Mouse (Mus musculus) heart, embryonic 15.5 days (tissue): ENCODE results near the gene Taf6l. TPM values are rescaled to one million over a fixed set of nuclear protein-coding genes. Genes with fewer than 3 reads are reported as not detected.
"Not testable (repeated sequence)": the region's sequence is repeated elsewhere in the genome, so short reads cannot be mapped to it uniquely, and the experiment has no call there.

Experiments used
- ATAC-seq: fragments of 200-750 bp; cut with Nextera tagmentation; replicated peaks from 2 replicates; pipeline ENCODE4 v1.8.0; 2017; ENCODE audit warnings: low read depth, moderate TSS enrichment; ENCODE audit not compliant: insufficient number of reproducible peaks, insufficient read depth, low FRiP score
- H3K27ac ChIP-seq: fragments of 300-500 bp; sonication (generic); 2 replicates; pipeline ENCODE4 v1.5.1; 2015; ENCODE audit warnings: mild to moderate bottlenecking, inconsistent platforms
- H3K27me3 ChIP-seq: fragments of 300-500 bp; sonication (generic); 2 replicates; pipeline ENCODE4 v1.6.1; 2015; ENCODE audit warnings: inconsistent platforms
- H3K36me3 ChIP-seq: fragments of 300-500 bp; sonication (generic); 2 replicates; pipeline ENCODE4 v1.6.1; 2015; ENCODE audit warnings: mild to moderate bottlenecking, inconsistent platforms
- H3K4me1 ChIP-seq: fragments of 300-500 bp; sonication (generic); replicated peaks from 2 replicates; pipeline ENCODE4 v1.6.1; 2015; ENCODE audit warnings: inconsistent platforms
- H3K4me2 ChIP-seq: fragments of 300-500 bp; sonication (generic); 2 replicates; pipeline ENCODE4 v1.6.1; 2015; ENCODE audit warnings: inconsistent platforms, mild to moderate bottlenecking, moderate library complexity
- H3K4me3 ChIP-seq: fragments of 300-500 bp; sonication (generic); 2 replicates; pipeline ENCODE4 v1.5.1; 2015; ENCODE audit warnings: mild to moderate bottlenecking, inconsistent platforms
- H3K9ac ChIP-seq: fragments of 300-500 bp; sonication (generic); 2 replicates; pipeline ENCODE4 v1.6.1; 2015; ENCODE audit warnings: mild to moderate bottlenecking, inconsistent platforms
- H3K9me3 ChIP-seq: fragments of 300-500 bp; sonication (generic); replicated peaks from 2 replicates; pipeline ENCODE4 v1.6.1; 2016; ENCODE audit warnings: inconsistent platforms
- WGBS: fragments of 180-500 bp; shearing (Covaris S2); methylation state at CpG from one replicate; pipeline ENCODE4 v1.1.7; 2015; ENCODE audit warnings: mixed read lengths; 5-methylcytosine and 5-hydroxymethylcytosine counted together
- microRNA-seq: library from miRNA; unstranded; fragments of <30 nt; microRNA quantifications from one replicate; pipeline ENCODE4, GENCODE M21; 2016
- polyA plus RNA-seq: library from polyadenylated mRNA; unstranded; fragments of >200 nt; fragmentation: Nextera tagmentation; extraction: Ambion mirVana; gene quantifications from 2 replicates; pipeline ENCODE4 v1.2.1, GENCODE M21; 2015

Taf6l gene
- polyA plus RNA-seq, 1 experiment from 2014 or later = 15.4 TPM

DNA sequence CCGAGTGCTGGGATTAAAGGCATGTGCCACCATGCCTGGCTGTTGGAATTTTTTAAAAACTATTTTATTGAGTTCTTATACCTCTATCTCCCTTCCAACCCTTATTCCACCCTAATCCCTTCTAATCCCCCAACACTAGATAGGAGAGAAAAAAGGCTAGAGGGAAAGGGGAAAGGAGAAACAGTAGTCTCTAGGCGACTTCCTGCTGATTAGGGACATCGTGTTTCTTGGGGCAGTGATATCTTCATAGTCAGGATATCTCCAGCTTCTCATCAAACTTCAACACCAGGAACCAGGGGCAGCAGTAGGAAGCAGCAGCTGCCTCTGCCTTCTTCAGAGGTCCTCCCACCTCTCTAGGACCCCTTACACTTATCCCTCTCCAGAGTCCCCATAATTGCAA, 51.9 kb downstream of the Taf6l start:
- WGBS = 43% methylated on average over 3 of the region's 3 CpGs
- no peaks in the 10 kb centered on the region for H3K27me3 ChIP-seq
- no peak overlapping the region for H3K4me3 ChIP-seq
- no peaks in the 10 kb centered on the region for H3K9me3 ChIP-seq
- peaks cover 16% of the 10 kb centered on the region for H3K36me3 ChIP-seq
- peaks cover 13% of the 10 kb centered on the region for H3K4me1 ChIP-seq
- H3K27ac ChIP-seq = no peak overlapping the region
- no peak overlapping the region for H3K4me2 ChIP-seq
- H3K9ac ChIP-seq = no peak overlapping the region
- ATAC-seq = no peak

DNA sequence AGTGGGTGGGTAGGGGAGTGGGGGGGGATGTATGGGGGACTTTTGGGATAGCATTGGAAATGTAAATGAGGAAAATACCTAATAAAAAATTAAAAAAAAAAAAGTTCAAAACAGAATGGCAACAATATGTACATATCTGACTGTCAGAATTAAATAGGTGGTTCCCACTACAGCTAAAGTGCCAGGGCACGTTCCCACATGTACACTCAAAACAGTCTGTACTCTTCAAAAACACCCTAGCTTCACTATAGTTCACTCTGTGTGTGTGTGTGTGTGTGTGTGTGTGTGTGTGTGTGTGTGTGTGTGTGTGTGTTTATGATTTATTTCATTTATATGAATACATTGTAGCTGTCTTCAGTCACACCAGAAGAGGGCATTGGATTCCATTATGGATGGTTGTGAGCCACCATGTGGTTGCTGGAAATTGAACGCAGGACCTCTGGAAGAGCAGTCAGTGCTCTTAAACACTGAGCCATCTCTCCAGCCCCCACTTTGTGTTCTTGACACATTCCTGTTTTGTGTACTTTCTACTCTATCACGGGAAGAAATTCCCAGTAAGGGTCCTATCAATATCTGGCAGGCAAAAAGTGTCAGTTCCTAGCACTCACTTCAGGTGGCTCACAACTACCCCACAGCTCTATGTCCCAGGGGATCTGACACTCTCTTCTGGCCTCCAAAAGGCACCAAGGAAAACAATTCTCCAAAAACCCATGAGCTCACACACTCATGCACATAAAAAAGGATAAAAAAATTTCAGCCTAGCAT, 57.7 kb downstream of the Taf6l start:
- not testable (repeated sequence) for H3K27ac ChIP-seq, H3K4me3 ChIP-seq, H3K9ac ChIP-seq, H3K27me3 ChIP-seq, H3K9me3 ChIP-seq, ATAC-seq, H3K4me2 ChIP-seq
- 45% methylated on average over 3 of the region's 3 CpGs for WGBS
- peaks cover 17% of the 10 kb centered on the region for H3K4me1 ChIP-seq
- H3K36me3 ChIP-seq = peaks cover 28% of the 10 kb centered on the region

DNA sequence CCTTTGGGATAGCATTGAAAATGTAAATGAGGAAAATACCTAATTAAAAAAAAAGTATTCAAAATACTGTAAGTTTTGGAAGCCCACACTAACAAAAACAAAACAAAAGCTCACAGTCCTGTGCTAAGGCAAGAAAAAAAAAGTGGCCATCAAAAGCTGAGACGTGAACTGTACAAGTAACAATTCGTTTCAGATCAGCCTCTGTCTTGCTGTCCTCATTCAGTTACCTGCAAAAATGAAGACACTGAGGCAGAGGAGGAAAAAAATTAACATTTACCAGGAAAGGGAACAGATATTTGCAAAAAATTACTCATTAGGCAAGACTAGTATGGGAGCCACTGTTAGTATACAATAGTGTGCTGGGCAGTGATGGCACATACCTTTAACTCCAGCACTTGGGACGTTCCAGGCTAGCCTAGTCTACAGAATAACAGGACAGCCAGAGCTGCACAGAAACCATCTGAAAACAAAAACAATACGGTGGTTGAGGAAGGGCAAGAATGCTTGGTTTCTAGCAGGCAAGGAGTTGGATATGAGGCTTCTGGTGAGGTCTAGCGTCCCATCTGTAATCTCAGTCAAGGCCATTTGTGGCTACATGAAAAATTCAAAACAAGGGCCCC, 58.6 kb downstream of the Taf6l start:
- WGBS = 24% methylated on average over 5 of the region's 5 CpGs
- Histone ChIP-seq H3K4me3 (no peak overlapping the region), H3K9me3 (no peaks in the 10 kb centered on the region), H3K27me3 (no peaks in the 10 kb centered on the region), H3K36me3 (peaks cover 28% of the 10 kb centered on the region), H3K4me1 (peaks cover 17% of the 10 kb centered on the region), H3K27ac (no peak overlapping the region), H3K4me2 (no peak overlapping the region), H3K9ac (no peak overlapping the region)
- no peak for ATAC-seq

DNA sequence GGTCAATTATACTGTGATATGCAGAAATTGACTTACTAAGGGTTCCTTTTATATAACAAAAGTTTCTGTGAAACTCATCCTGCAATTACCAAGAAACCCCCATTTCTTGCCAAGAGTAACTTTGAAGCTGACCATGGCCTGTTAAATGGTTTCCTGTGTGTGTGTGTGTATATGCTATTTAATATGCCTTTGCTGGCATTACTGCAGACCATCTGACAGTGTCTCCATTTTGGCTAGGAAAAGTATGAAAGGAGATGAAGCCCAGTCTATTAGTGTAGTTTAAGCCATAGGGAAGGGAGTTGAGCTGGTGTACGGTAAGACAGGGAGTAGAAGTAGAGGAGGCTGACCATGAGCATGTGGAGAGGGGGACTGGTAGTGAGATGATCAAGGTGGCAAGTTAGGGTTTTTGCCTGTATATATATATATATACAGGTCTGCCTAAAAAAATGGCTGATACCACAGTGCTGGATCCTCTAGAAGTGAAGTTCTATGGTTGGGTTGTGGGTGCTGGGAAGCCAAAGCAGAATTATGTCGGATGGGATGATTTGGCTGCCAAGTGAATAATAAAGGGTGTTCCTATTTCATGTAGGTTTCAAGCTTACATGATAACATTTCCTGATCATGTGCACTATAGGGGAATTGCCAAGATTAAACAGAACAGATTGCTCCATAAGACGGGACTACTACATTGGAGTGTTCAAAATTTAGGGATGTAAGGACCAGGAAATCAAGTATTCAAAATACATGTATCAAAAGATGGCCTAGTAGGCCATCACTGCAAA, 59.4 kb downstream of the Taf6l start:
- Histone ChIP-seq H3K4me2 (no peak overlapping the region), H3K4me3 (no peak overlapping the region), H3K27ac (no peak overlapping the region), H3K9ac (no peak overlapping the region), H3K4me1 (peaks cover 24% of the 10 kb centered on the region), H3K27me3 (no peaks in the 10 kb centered on the region), H3K9me3 (no peaks in the 10 kb centered on the region), H3K36me3 (peaks cover 28% of the 10 kb centered on the region)
- WGBS = 35% methylated on average over 3 of the region's 3 CpGs
- ATAC-seq = no peak

DNA sequence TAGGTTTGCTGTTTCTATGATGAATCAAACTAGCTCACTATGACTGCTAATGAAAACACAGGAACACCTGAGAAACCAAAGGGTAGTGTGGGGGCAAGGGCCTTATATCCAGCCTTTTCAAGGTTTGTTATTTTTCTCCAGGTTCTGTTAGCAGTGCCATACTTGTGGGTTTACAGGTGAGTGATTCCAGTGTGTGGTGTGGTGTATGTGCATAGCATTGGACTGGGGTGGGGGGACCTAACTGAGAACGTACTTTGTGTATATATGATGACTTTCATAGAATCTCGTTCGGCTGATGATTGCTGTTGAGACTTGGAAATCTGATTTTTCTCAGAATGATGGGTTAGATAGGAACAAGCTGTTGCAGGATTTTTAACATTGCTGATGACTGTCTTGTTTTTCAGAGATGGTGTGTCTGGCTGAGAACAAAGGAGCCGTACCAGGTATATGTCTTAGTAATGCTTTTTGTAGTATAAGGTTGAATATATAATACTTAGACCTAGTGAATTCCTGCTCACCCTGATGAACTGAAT, 61.1 kb downstream of the Taf6l start:
- peaks cover 28% of the 10 kb centered on the region for H3K36me3 ChIP-seq
- peak overlapping the region; percentile 63 for H3K4me2 ChIP-seq
- WGBS = 55% methylated on average over 4 of the region's 4 CpGs
- ATAC-seq = no peak
- peaks cover 29% of the 10 kb centered on the region for H3K4me1 ChIP-seq
- no peak overlapping the region for H3K27ac ChIP-seq
- H3K27me3 ChIP-seq = no peaks in the 10 kb centered on the region
- 0 out of 2 replicates have a peak overlapping the region, but pooled peaks have one; percentile 84 for H3K9ac ChIP-seq
- H3K4me3 ChIP-seq = peak overlapping the region; percentile 65
- no peaks in the 10 kb centered on the region for H3K9me3 ChIP-seq

Small RNAs within 50 kb of the gene (microRNA-seq; reads per million reads assigned to microRNA genes)
- gene Mir6992 = not detected

Other genes starting within 250 kb of the Taf6l start
- gene Slc22a8, start 195.2 kb downstream of the Taf6l start, polyA plus RNA-seq = 0.08 and 0.10 TPM in 2 replicates
- not detected in 2 replicates for gene Slc22a6, start 168.4 kb downstream of the Taf6l start, polyA plus RNA-seq
- 0.05 and 0.24 TPM in 2 replicates for gene Chrm1, start 122.6 kb downstream of the Taf6l start, polyA plus RNA-seq
- 59.4 and 71.5 TPM in 2 replicates for gene Slc3a2, start 63.0 kb downstream of the Taf6l start, polyA plus RNA-seq
- gene Wdr74, start 50.6 kb downstream of the Taf6l start, polyA plus RNA-seq = 42.8 and 59.3 TPM in 2 replicates
- gene 1700092M07Rik, start 45.7 kb downstream of the Taf6l start, polyA plus RNA-seq = 0.69 and 1.9 TPM in 2 replicates
- gene Stx5a, start 45.0 kb downstream of the Taf6l start, polyA plus RNA-seq = 81.0 and 92.0 TPM in 2 replicates
- 100 and 132 TPM in 2 replicates for gene Nxf1, start 29.3 kb downstream of the Taf6l start, polyA plus RNA-seq
- 154 and 157 TPM in 2 replicates for gene Tmem223, start 15.4 kb downstream of the Taf6l start, polyA plus RNA-seq
- 47.6 and 60.3 TPM in 2 replicates for gene Tmem179b, start 11.9 kb downstream of the Taf6l start, polyA plus RNA-seq
- gene Polr2g, start 12.2 kb upstream of the Taf6l start, polyA plus RNA-seq = 118 and 126 TPM in 2 replicates
- 3.5 and 3.8 TPM in 2 replicates for gene Zbtb3, start 16.1 kb upstream of the Taf6l start, polyA plus RNA-seq
- gene Ttc9c, start 32.9 kb upstream of the Taf6l start, polyA plus RNA-seq = 30.9 and 36.2 TPM in 2 replicates
- 2.6 and 3.1 TPM in 2 replicates for gene Hnrnpul2, start 33.6 kb upstream of the Taf6l start, polyA plus RNA-seq
- gene AC129217.1, start 43.4 kb upstream of the Taf6l start, polyA plus RNA-seq = 0.36 TPM in 1 of 2 replicates, not detected in the other
- gene Bscl2, start 51.0 kb upstream of the Taf6l start, polyA plus RNA-seq = 36.4 and 47.0 TPM in 2 replicates
- gene Gng3, start 52.8 kb upstream of the Taf6l start, polyA plus RNA-seq = 1.3 and 5.0 TPM in 2 replicates
- 1.8 and 2.4 TPM in 2 replicates for gene Lrrn4cl, start 64.4 kb upstream of the Taf6l start, polyA plus RNA-seq
- 120 and 127 TPM in 2 replicates for gene Ubxn1, start 85.1 kb upstream of the Taf6l start, polyA plus RNA-seq
- 54.8 and 63.4 TPM in 2 replicates for gene Uqcc3, start 94.5 kb upstream of the Taf6l start, polyA plus RNA-seq
- gene Lbhd1, start 97.3 kb upstream of the Taf6l start, polyA plus RNA-seq = 35.8 and 44.8 TPM in 2 replicates
- gene Gm49403, start 97.5 kb upstream of the Taf6l start, polyA plus RNA-seq = not detected in 2 replicates
- 44.7 and 51.9 TPM in 2 replicates for gene 1810009A15Rik, start 102.4 kb upstream of the Taf6l start, polyA plus RNA-seq
- not detected in 2 replicates for gene Gm49416, start 102.5 kb upstream of the Taf6l start, polyA plus RNA-seq
- 21.2 and 29.4 TPM in 2 replicates for gene Ints5, start 106.6 kb upstream of the Taf6l start, polyA plus RNA-seq
- gene Ganab, start 111.7 kb upstream of the Taf6l start, polyA plus RNA-seq = 50.0 and 67.9 TPM in 2 replicates
- 33.3 and 38.1 TPM in 2 replicates for gene B3gat3, start 134.0 kb upstream of the Taf6l start, polyA plus RNA-seq
- 1.9 and 2.3 TPM in 2 replicates for gene Rom1, start 142.9 kb upstream of the Taf6l start, polyA plus RNA-seq
- gene Eml3, start 143.1 kb upstream of the Taf6l start, polyA plus RNA-seq = 12.7 and 21.9 TPM in 2 replicates
- gene Mta2, start 155.5 kb upstream of the Taf6l start, polyA plus RNA-seq = 74.2 and 99.5 TPM in 2 replicates
- 13.7 and 19.4 TPM in 2 replicates for gene Tut1, start 167.4 kb upstream of the Taf6l start, polyA plus RNA-seq
- gene Eef1g, start 180.6 kb upstream of the Taf6l start, polyA plus RNA-seq = 216 and 256 TPM in 2 replicates
- 31.4 and 38.4 TPM in 2 replicates for gene Ahnak, start 202.9 kb upstream of the Taf6l start, polyA plus RNA-seq